Mouse (Mus musculus): ENCODE data around the gene Cnpy3. TPM values are rescaled to one million over a fixed set of nuclear protein-coding genes. Genes with fewer than 3 reads are reported as not detected.
A peak's percentile ranks its signal among the peaks of the same experiment; 100 is the strongest.
"Not testable (repeated sequence)": the region's sequence is repeated elsewhere in the genome, so short reads cannot be mapped to it uniquely, and the experiment has no call there.

Cnpy3 gene
- polyA plus RNA-seq, 1 experiment from 2014 or later = 67.8 TPM

- Histone ChIP-seq H3K4me3 (ENCODE audit: low read depth, low read length) (peak overlapping the region; percentile 85), H3K27me3 (ENCODE audit: control insufficient read depth, insufficient read depth, low read depth, low read length) (no peaks in the 10 kb centered on the region), H3K27ac (ENCODE audit: low read length) (peak overlapping the region; percentile 82), H3K9ac (ENCODE audit: low read depth, low read length) (peak overlapping the region; percentile 87; the same call in 1 of the 2 replicates), H3K4me2 (ENCODE audit: low read length) (peak overlapping the region; percentile 91), H3K9me3 (replicated peaks; ENCODE audit: control insufficient read depth, low read length, poor library complexity, severe bottlenecking) (no peaks in the 10 kb centered on the region), H3K4me1 (ENCODE audit: control insufficient read depth, insufficient read depth, low read length) (peaks cover 15% of the 10 kb centered on the region), H3K36me3 (ENCODE audit: control insufficient read depth, insufficient read depth, low read length) (no peaks in the 10 kb centered on the region)
- WGBS = 63% methylated on average over 17 of the region's 17 CpGs
- no peak for ATAC-seq
Observed at GRCm38 (mm10) chr17:46771616-46772015, 19.6 kb upstream of the Cnpy3 start.

GRCm38 (mm10) chr17:46771025-46771424, 19.0 kb upstream of the Cnpy3 start:
- Histone ChIP-seq H3K4me3 (ENCODE audit: low read depth, low read length) (no peak overlapping the region), H3K36me3 (ENCODE audit: control insufficient read depth, insufficient read depth, low read length) (no peaks in the 10 kb centered on the region), H3K27me3 (ENCODE audit: control insufficient read depth, insufficient read depth, low read depth, low read length) (no peaks in the 10 kb centered on the region), H3K9me3 (replicated peaks; ENCODE audit: control insufficient read depth, low read length, poor library complexity, severe bottlenecking) (no peaks in the 10 kb centered on the region), H3K9ac (ENCODE audit: low read depth, low read length) (no peak overlapping the region), H3K27ac (ENCODE audit: low read length) (no peak overlapping the region), H3K4me1 (ENCODE audit: control insufficient read depth, insufficient read depth, low read length) (peaks cover 15% of the 10 kb centered on the region), H3K4me2 (ENCODE audit: low read length) (no peak overlapping the region)
- no peak for ATAC-seq
- 81% methylated on average over 4 of the region's 4 CpGs for WGBS

- Histone ChIP-seq H3K36me3 (ENCODE audit: control insufficient read depth, insufficient read depth, low read length) (no peaks in the 10 kb centered on the region), H3K27ac (ENCODE audit: low read length) (no peak overlapping the region), H3K4me3 (ENCODE audit: low read depth, low read length) (no peak overlapping the region), H3K4me2 (ENCODE audit: low read length) (no peak overlapping the region), H3K9me3 (replicated peaks; ENCODE audit: control insufficient read depth, low read length, poor library complexity, severe bottlenecking) (no peaks in the 10 kb centered on the region), H3K4me1 (ENCODE audit: control insufficient read depth, insufficient read depth, low read length) (peaks cover 15% of the 10 kb centered on the region), H3K9ac (ENCODE audit: low read depth, low read length) (no peak overlapping the region), H3K27me3 (ENCODE audit: control insufficient read depth, insufficient read depth, low read depth, low read length) (no peaks in the 10 kb centered on the region)
- 90% methylated on average over 11 of the region's 11 CpGs for whole genome bisulfite sequencing
- ATAC-seq = no peak
Observed at GRCm38 (mm10) chr17:46770546-46770945, 18.5 kb upstream of the Cnpy3 start.

GRCm38 (mm10) chr17:46767868-46768267, 15.9 kb upstream of the Cnpy3 start:
- peaks cover 6% of the 10 kb centered on the region for H3K4me1 ChIP-seq (ENCODE audit: control insufficient read depth, insufficient read depth, low read length)
- 61% methylated on average over 8 of the region's 8 CpGs for WGBS
- H3K27ac ChIP-seq (ENCODE audit: low read length) = no peak overlapping the region
- no peaks in the 10 kb centered on the region for H3K36me3 ChIP-seq (ENCODE audit: control insufficient read depth, insufficient read depth, low read length)
- no peak overlapping the region for H3K4me3 ChIP-seq (ENCODE audit: low read depth, low read length)
- no peaks in the 10 kb centered on the region for H3K27me3 ChIP-seq (ENCODE audit: control insufficient read depth, insufficient read depth, low read depth, low read length)
- ATAC-seq = no peak
- H3K9me3 ChIP-seq (replicated peaks; ENCODE audit: control insufficient read depth, low read length, poor library complexity, severe bottlenecking) = no peaks in the 10 kb centered on the region
- no peak overlapping the region for H3K4me2 ChIP-seq (ENCODE audit: low read length)
- H3K9ac ChIP-seq (ENCODE audit: low read depth, low read length) = no peak overlapping the region

GRCm38 (mm10) chr17:46764916-46765315, 12.9 kb upstream of the Cnpy3 start:
- H3K9ac ChIP-seq (ENCODE audit: low read depth, low read length); H3K36me3 ChIP-seq (ENCODE audit: control insufficient read depth, insufficient read depth, low read length); H3K27ac ChIP-seq (ENCODE audit: low read length); H3K4me2 ChIP-seq (ENCODE audit: low read length); H3K9me3 ChIP-seq (replicated peaks; ENCODE audit: control insufficient read depth, low read length, poor library complexity, severe bottlenecking); H3K27me3 ChIP-seq (ENCODE audit: control insufficient read depth, insufficient read depth, low read depth, low read length); H3K4me1 ChIP-seq (ENCODE audit: control insufficient read depth, insufficient read depth, low read length); ATAC-seq; H3K4me3 ChIP-seq (ENCODE audit: low read depth, low read length): not testable (repeated sequence)
- WGBS = 72% methylated on average over 8 of the region's 9 CpGs

- no peak for ATAC-seq
- no peak within 1 kb of the TSS for H3K4me2 ChIP-seq (ENCODE audit: low read length)
- H3K9me3 ChIP-seq (replicated peaks; ENCODE audit: control insufficient read depth, low read length, poor library complexity, severe bottlenecking) = no peaks in the 10 kb centered on the region
- 71% methylated on average over 2 of the region's 2 CpGs for WGBS
- no peaks in the 10 kb centered on the region for H3K4me1 ChIP-seq (ENCODE audit: control insufficient read depth, insufficient read depth, low read length)
- H3K4me3 ChIP-seq (ENCODE audit: low read depth, low read length) = no peak within 1 kb of the TSS
- no peak within 1 kb of the TSS for H3K9ac ChIP-seq (ENCODE audit: low read depth, low read length)
- H3K27ac ChIP-seq (ENCODE audit: low read length) = no peak within 1 kb of the TSS
- H3K27me3 ChIP-seq (ENCODE audit: control insufficient read depth, insufficient read depth, low read depth, low read length) = no peaks in the 10 kb centered on the region
- no peaks in the 10 kb centered on the region for H3K36me3 ChIP-seq (ENCODE audit: control insufficient read depth, insufficient read depth, low read length)
Observed at GRCm38 (mm10) chr17:46763544-46763943, 11.5 kb upstream of the Cnpy3 start, which contains the start of gene Ptcra. Gene Ptcra, minus strand, starts transcription at chr17:46763712.

GRCm38 (mm10) chr17:46758753-46759152, 6.7 kb upstream of the Cnpy3 start:
- H3K36me3 ChIP-seq (ENCODE audit: control insufficient read depth, insufficient read depth, low read length) = no peaks in the 10 kb centered on the region
- H3K4me3 ChIP-seq (ENCODE audit: low read depth, low read length) = no peak overlapping the region
- H3K4me2 ChIP-seq (ENCODE audit: low read length) = no peak overlapping the region
- no peak for ATAC-seq
- WGBS = 81% methylated on average over 12 of the region's 12 CpGs
- H3K9ac ChIP-seq (ENCODE audit: low read depth, low read length) = no peak overlapping the region
- no peak overlapping the region for H3K27ac ChIP-seq (ENCODE audit: low read length)
- no peaks in the 10 kb centered on the region for H3K4me1 ChIP-seq (ENCODE audit: control insufficient read depth, insufficient read depth, low read length)
- H3K9me3 ChIP-seq (replicated peaks; ENCODE audit: control insufficient read depth, low read length, poor library complexity, severe bottlenecking) = no peaks in the 10 kb centered on the region
- no peaks in the 10 kb centered on the region for H3K27me3 ChIP-seq (ENCODE audit: control insufficient read depth, insufficient read depth, low read depth, low read length)

- H3K9ac ChIP-seq (ENCODE audit: low read depth, low read length) = peak overlapping the region; percentile 85
- H3K27me3 ChIP-seq (ENCODE audit: control insufficient read depth, insufficient read depth, low read depth, low read length) = no peaks in the 10 kb centered on the region
- H3K36me3 ChIP-seq (ENCODE audit: control insufficient read depth, insufficient read depth, low read length) = no peaks in the 10 kb centered on the region
- H3K4me1 ChIP-seq (ENCODE audit: control insufficient read depth, insufficient read depth, low read length) = peaks cover 17% of the 10 kb centered on the region
- H3K9me3 ChIP-seq (replicated peaks; ENCODE audit: control insufficient read depth, low read length, poor library complexity, severe bottlenecking) = no peaks in the 10 kb centered on the region
- H3K4me2 ChIP-seq (ENCODE audit: low read length) = peak overlapping the region; percentile 89
- no peak for ATAC-seq
- H3K4me3 ChIP-seq (ENCODE audit: low read depth, low read length) = peak overlapping the region; percentile 86
- H3K27ac ChIP-seq (ENCODE audit: low read length) = peak overlapping the region; percentile 91
- 25% methylated on average over 16 of the region's 16 CpGs for WGBS
Observed at GRCm38 (mm10) chr17:46751056-46751793, 789 bp downstream of the Cnpy3 start.

- 0 out of 2 replicates have a peak overlapping the region, but pooled peaks have one; percentile 91 for H3K27ac ChIP-seq (ENCODE audit: low read length)
Observed at GRCm38 (mm10) chr17:46750580-46750979, 1.4 kb downstream of the Cnpy3 start.

More at GRCm38 (mm10) chr17:46750580-46750979, 1.4 kb downstream of the Cnpy3 start:
- 92% methylated on average over 4 of the region's 4 CpGs for WGBS
- H3K27me3 ChIP-seq (ENCODE audit: control insufficient read depth, insufficient read depth, low read depth, low read length) = no peaks in the 10 kb centered on the region
- H3K4me2 ChIP-seq (ENCODE audit: low read length) = peak overlapping the region; percentile 89
- H3K4me1 ChIP-seq (ENCODE audit: control insufficient read depth, insufficient read depth, low read length) = peaks cover 17% of the 10 kb centered on the region
- no peaks in the 10 kb centered on the region for H3K36me3 ChIP-seq (ENCODE audit: control insufficient read depth, insufficient read depth, low read length)
- no peak for ATAC-seq
- no peaks in the 10 kb centered on the region for H3K9me3 ChIP-seq (replicated peaks; ENCODE audit: control insufficient read depth, low read length, poor library complexity, severe bottlenecking)
- no peak overlapping the region for H3K4me3 ChIP-seq (ENCODE audit: low read depth, low read length)
- H3K9ac ChIP-seq (ENCODE audit: low read depth, low read length) = peak overlapping the region; percentile 85
